Mouse (Mus musculus): ENCODE results near the gene Gm21637. TPM values are rescaled to one million over a fixed set of nuclear protein-coding genes. Genes with fewer than 3 reads are reported as not detected.
"Not testable (repeated sequence)": the region's sequence is repeated elsewhere in the genome, so short reads cannot be mapped to it uniquely, and the experiment has no call there.

Gm21637 gene
- total RNA-seq (2017): not detected in 2 replicates

DNA sequence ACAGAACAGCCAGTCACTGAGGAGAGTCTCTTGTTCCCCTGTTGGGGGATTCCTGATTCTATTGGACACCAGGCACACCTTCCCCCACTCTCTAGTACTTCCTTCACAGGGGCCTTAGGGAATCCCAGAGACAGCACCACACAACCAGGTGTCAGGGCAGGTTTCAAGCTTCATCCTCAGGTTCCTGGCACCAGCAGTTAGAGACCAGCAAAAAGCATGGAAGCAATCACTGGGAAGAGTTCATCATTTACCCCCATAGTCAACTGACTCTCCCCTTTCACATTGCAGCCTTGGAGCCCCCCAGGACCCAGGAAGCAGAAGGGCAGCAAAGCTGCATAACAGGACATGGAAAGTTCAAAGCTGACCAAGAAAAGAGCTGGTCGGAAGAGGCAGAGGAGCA is at the start of gene Gm21637:
TSS of gene Gm21637 (plus strand) at position 301 of the 400 bp plus-strand sequence.
- not testable (repeated sequence) for ATAC-seq (replicated peaks; ENCODE audit: low read depth, poor library complexity, severe bottlenecking)

Other genes starting within 250 kb of the Gm21637 start
- gene Btbd35f25, start 244.9 kb upstream of the Gm21637 start, total RNA-seq (2017): not detected in 2 replicates
- gene Btbd35f22, start 85.8 kb downstream of the Gm21637 start, total RNA-seq (2017): not detected in 2 replicates